ENCODE assay signal across 22 mouse cellular contexts in genomic region chr5:23756368-23756767, GRCm38 (mm10). TPM values are rescaled to one million over a fixed set of nuclear protein-coding genes. Genes with fewer than 3 reads are reported as not detected.
DNase-seq lines count a peak whose midpoint lies in the region; ATAC-seq and TF ChIP-seq lines count a peak whose summit lies in the region.
"Had no signal": no experiment of that assay in that cellular context is flagged by ENCODE, and none has a peak within 500 bp of the region (broad histone marks: within the 10 kb centered on the region; RNA-seq: fewer than 3 reads in every experiment).

No protein-coding gene starts in this region.

- no peak overlapping the region for H3K4me3 ChIP-seq in forebrain, embryonic 11.5 days (ENCODE audit: low read depth, low read length)
- H3K4me3 ChIP-seq in forebrain, embryonic 15.5 days = no peak overlapping the region
- no peak overlapping the region for H3K4me3 ChIP-seq in lung, embryonic 14.5 days (ENCODE audit: low read depth, low read length)
- H3K4me3 ChIP-seq in ES-E14 (ENCODE audit: insufficient read depth in 1 of 2, low read depth in 1 of 2, low read length in 2 of 2, poor library complexity in 1 of 2, severe bottlenecking in 1 of 2) = no peak overlapping the region
- H3K4me3 ChIP-seq in hindbrain, embryonic 14.5 days (replicated peaks; ENCODE audit: low read length) = no peak overlapping the region
- no peak overlapping the region for H3K4me3 ChIP-seq in hindbrain, embryonic 10.5 days
- H3K4me3 ChIP-seq: heart, embryonic 13.5 days; liver, embryonic 15.5 days; midbrain, embryonic 13.5 days; neural tube, embryonic 12.5 days had no signal

- TF ChIP-seq CTCF in lung, embryonic 14.5 days (IDR thresholded peaks at IDR 0.05; ENCODE audit: low read depth) = peak; percentile 34; the same call in 1 of the 2 replicates

- WGBS in forebrain, embryonic 11.5 days = 94% methylated on average over 4 of the region's 4 CpGs
- 96% methylated on average over 4 of the region's 4 CpGs for WGBS in forebrain, embryonic 15.5 days
- 91% methylated on average over 4 of the region's 4 CpGs for WGBS in lung, embryonic 14.5 days
- WGBS in hindbrain, embryonic 14.5 days = 96% methylated on average over 4 of the region's 4 CpGs
- 92% methylated on average over 4 of the region's 4 CpGs for WGBS in hindbrain, embryonic 10.5 days

- H3K4me2 ChIP-seq in forebrain, embryonic 11.5 days (ENCODE audit: low read depth, low read length, severe bottlenecking) = no peak overlapping the region
- no peak overlapping the region for H3K4me2 ChIP-seq in forebrain, embryonic 15.5 days (replicated peaks)
- no peak overlapping the region for H3K4me2 ChIP-seq in lung, embryonic 14.5 days
- no peak overlapping the region for H3K4me2 ChIP-seq in hindbrain, embryonic 14.5 days (replicated peaks)
- H3K4me2 ChIP-seq: heart, embryonic 13.5 days; liver, embryonic 15.5 days; midbrain, embryonic 13.5 days; neural tube, embryonic 12.5 days had no signal

- H3K9me3 ChIP-seq in forebrain, embryonic 11.5 days (ENCODE audit: control insufficient read depth, low read length) = no peaks in the 10 kb centered on the region
- H3K9me3 ChIP-seq in forebrain, embryonic 15.5 days = no peaks in the 10 kb centered on the region
- H3K9me3 ChIP-seq in lung, embryonic 14.5 days (ENCODE audit: low read depth, low read length) = no peaks in the 10 kb centered on the region
- H3K9me3 ChIP-seq in ES-E14 (ENCODE audit: control insufficient read depth, insufficient read depth, low read depth, low read length) = no peaks in the 10 kb centered on the region
- H3K9me3 ChIP-seq in hindbrain, embryonic 14.5 days (ENCODE audit: control insufficient read depth, low read length) = no peaks in the 10 kb centered on the region
- H3K9me3 ChIP-seq in hindbrain, embryonic 10.5 days = no peaks in the 10 kb centered on the region
- H3K9me3 ChIP-seq: heart, embryonic 13.5 days; liver, embryonic 15.5 days; midbrain, embryonic 13.5 days; neural tube, embryonic 12.5 days had no signal

- no peaks in the 10 kb centered on the region for H3K27me3 ChIP-seq in forebrain, embryonic 11.5 days (ENCODE audit: control insufficient read depth, insufficient read depth, low read length)
- no peaks in the 10 kb centered on the region for H3K27me3 ChIP-seq in forebrain, embryonic 15.5 days
- H3K27me3 ChIP-seq in lung, embryonic 14.5 days (ENCODE audit: insufficient read depth, low read length) = no peaks in the 10 kb centered on the region
- no peaks in the 10 kb centered on the region for H3K27me3 ChIP-seq in hindbrain, embryonic 14.5 days (ENCODE audit: control insufficient read depth, insufficient read depth, low read length)
- no peaks in the 10 kb centered on the region for H3K27me3 ChIP-seq in hindbrain, embryonic 10.5 days (ENCODE audit: insufficient read depth, poor library complexity, severe bottlenecking)
- H3K27me3 ChIP-seq: heart, embryonic 13.5 days; liver, embryonic 15.5 days; midbrain, embryonic 13.5 days; neural tube, embryonic 12.5 days had no signal

- ATAC-seq in forebrain, embryonic 11.5 days (replicated peaks; ENCODE audit: low FRiP score) = no peak
- no peak for ATAC-seq in forebrain, embryonic 15.5 days (replicated peaks)
- no peak for ATAC-seq in lung, embryonic 14.5 days (ENCODE audit: insufficient read depth)
- ATAC-seq in megakaryocyte-erythroid progenitor cell, adult 5-6 weeks (replicated peaks; ENCODE audit: low FRiP score, low TSS enrichment, poor library complexity, severe bottlenecking) = 0 out of 2 replicates have a peak, but pooled peaks have one; percentile 43
- no peak for ATAC-seq in hindbrain, embryonic 14.5 days (ENCODE audit: low FRiP score)
- ATAC-seq: forebrain, embryonic 14.5 days; intestine, postnatal 0 days; lung, postnatal 0 days; midbrain, embryonic 13.5 days had no signal

- DNase-seq in forebrain, embryonic 11.5 days (ENCODE audit: low spot score) = peak; percentile 28
- no peak for DNase-seq in lung, embryonic 14.5 days
- no peak for DNase-seq in lung, postnatal 25 days (ENCODE audit: low spot score)
- no peak for DNase-seq in ES-E14 (ENCODE audit: low read depth, low spot score)
- no peak for DNase-seq in hindbrain, embryonic 14.5 days (ENCODE audit: low spot score)
- no peak for DNase-seq in hindbrain, embryonic 10.5 days (ENCODE audit: low spot score)
- DNase-seq: adrenal gland, postnatal 36 days; cerebellum, adult 9-10 months; gastrocnemius, postnatal 10 days; heart, adult 11 months; heart, postnatal 36 days; kidney, postnatal 25 days; thymus, postnatal 36 days had no signal

- in situ Hi-C loops in ES-E14 (cut with MboI; ENCODE audit: low sequenced_read_pairs in 2 of 2, unreplicated experiment in 2 of 2) = no loop called here

- H3K36me3 ChIP-seq in forebrain, embryonic 11.5 days (ENCODE audit: control insufficient read depth, insufficient read depth, low read length) = peaks cover 3% of the 10 kb centered on the region; the same call in 1 of the 2 replicates
- peaks cover 26% of the 10 kb centered on the region for H3K36me3 ChIP-seq in forebrain, embryonic 15.5 days
- peaks cover 40% of the 10 kb centered on the region for H3K36me3 ChIP-seq in lung, embryonic 14.5 days (ENCODE audit: insufficient read depth)
- peaks cover 15% of the 10 kb centered on the region for H3K36me3 ChIP-seq in ES-E14 (ENCODE audit: control insufficient read depth, insufficient read depth, low read length, poor library complexity, severe bottlenecking)
- peaks cover 31% of the 10 kb centered on the region for H3K36me3 ChIP-seq in hindbrain, embryonic 14.5 days (replicated peaks; ENCODE audit: control insufficient read depth, insufficient read depth)
- peaks cover 83% of the 10 kb centered on the region for H3K36me3 ChIP-seq in hindbrain, embryonic 10.5 days

- no peak overlapping the region for H3K27ac ChIP-seq in forebrain, embryonic 11.5 days (ENCODE audit: low read depth, low read length)
- no peak overlapping the region for H3K27ac ChIP-seq in forebrain, embryonic 15.5 days (replicated peaks)
- no peak overlapping the region for H3K27ac ChIP-seq in lung, embryonic 14.5 days (ENCODE audit: low read depth)
- peak overlapping the region; percentile 94 for H3K27ac ChIP-seq in ES-E14 (ENCODE audit: insufficient read depth, low read depth, low read length, poor library complexity, severe bottlenecking)
- no peak overlapping the region for H3K27ac ChIP-seq in hindbrain, embryonic 14.5 days
- H3K27ac ChIP-seq in hindbrain, embryonic 10.5 days = no peak overlapping the region
- H3K27ac ChIP-seq: heart, embryonic 13.5 days; liver, embryonic 15.5 days; midbrain, embryonic 13.5 days; neural tube, embryonic 12.5 days had no signal

- H3K9ac ChIP-seq in forebrain, embryonic 11.5 days (ENCODE audit: low read length) = no peak overlapping the region
- H3K9ac ChIP-seq in forebrain, embryonic 15.5 days (replicated peaks) = no peak overlapping the region
- no peak overlapping the region for H3K9ac ChIP-seq in lung, embryonic 14.5 days
- no peak overlapping the region for H3K9ac ChIP-seq in ES-E14 (ENCODE audit: insufficient read depth, low read depth, low read length, poor library complexity, severe bottlenecking)
- no peak overlapping the region for H3K9ac ChIP-seq in hindbrain, embryonic 14.5 days
- H3K9ac ChIP-seq: heart, embryonic 13.5 days; liver, embryonic 15.5 days; midbrain, embryonic 13.5 days; neural tube, embryonic 12.5 days had no signal

- H3K4me1 ChIP-seq in forebrain, embryonic 11.5 days (replicated peaks; ENCODE audit: control insufficient read depth, insufficient read depth, low read length) = no peaks in the 10 kb centered on the region
- no peaks in the 10 kb centered on the region for H3K4me1 ChIP-seq in forebrain, embryonic 15.5 days
- no peaks in the 10 kb centered on the region for H3K4me1 ChIP-seq in lung, embryonic 14.5 days (ENCODE audit: insufficient read depth)
- peaks cover 3 to 16% of the 10 kb centered on the region in 2 experiments; a peak in 2 of 4 replicates for H3K4me1 ChIP-seq in ES-E14 (ENCODE audit: control insufficient read depth in 2 of 2, insufficient read depth in 2 of 2, low read length in 2 of 2, poor library complexity in 1 of 2)
- H3K4me1 ChIP-seq in hindbrain, embryonic 14.5 days (replicated peaks; ENCODE audit: control insufficient read depth, insufficient read depth, low read length) = no peaks in the 10 kb centered on the region
- H3K4me1 ChIP-seq in hindbrain, embryonic 10.5 days (replicated peaks) = no peaks in the 10 kb centered on the region
- H3K4me1 ChIP-seq: liver, embryonic 15.5 days; midbrain, embryonic 13.5 days; neural tube, embryonic 12.5 days had no signal

TF ChIP-seq in ES-E14, 5 proteins besides CTCF, POLR2A, EP300 and RAD21:
- TF ChIP-seq CHD2 (IDR thresholded peaks at IDR 0.05; ENCODE audit: low read depth, low read length) = no peak
- TF ChIP-seq HCFC1 (IDR thresholded peaks at IDR 0.05; ENCODE audit: borderline replicate concordance, insufficient read depth, low read length) = no peak
- no peak for TF ChIP-seq ZNF384 (IDR thresholded peaks at IDR 0.05; ENCODE audit: low read depth, low read length)
- no peak for TF ChIP-seq MAFK (IDR thresholded peaks at IDR 0.05; ENCODE audit: insufficient read depth, low read depth, low read length)
- no peak for TF ChIP-seq ZC3H11A (IDR thresholded peaks at IDR 0.05; ENCODE audit: borderline replicate concordance, low read depth, low read length)
TF ChIP-seq in ES-E14: peak in this region for 0.

RNA-seq across cellular contexts. Expression of gene Pus7, which starts 27.1 kb away (rescaled TPM):
- polyA plus RNA-seq in forebrain, embryonic 11.5 days (2014; fragmentation: Nextera tagmentation; extraction: Ambion mirVana) = 31.5 and 34.7 TPM in 2 replicates
- 19.3 and 20.5 TPM in 2 replicates for polyA plus RNA-seq in forebrain, embryonic 15.5 days (2015; fragmentation: Nextera tagmentation; extraction: Ambion mirVana)
- 34.1 and 37.2 TPM in 2 replicates for polyA plus RNA-seq in lung, embryonic 14.5 days (2014; fragmentation: Nextera tagmentation; extraction: Ambion mirVana)
- total RNA-seq in ES-E14 (2012; rRNA removed) = 26.5 and 33.2 TPM in 2 replicates
- total RNA-seq in megakaryocyte-erythroid progenitor cell, adult 5-6 weeks (2014; fragmentation: Nextera tagmentation) = 64.0 and 64.3 TPM in 2 replicates
- total RNA-seq in megakaryocyte-erythroid progenitor cell, adult 5-6 weeks (2017) = 84.8 and 88.0 TPM in 2 replicates
- 15.3 and 16.2 TPM in 2 replicates for polyA plus RNA-seq in hindbrain, embryonic 14.5 days (2014; fragmentation: Nextera tagmentation; extraction: Ambion mirVana)
- 23.1 and 35.9 TPM in 2 replicates for polyA plus RNA-seq in hindbrain, embryonic 10.5 days (2016; fragmentation: Nextera tagmentation; extraction: Ambion mirVana)

RNA-seq across cellular contexts. Expression of gene Rint1, which starts 31.1 kb away (rescaled TPM):
- polyA plus RNA-seq in forebrain, embryonic 11.5 days (2014; fragmentation: Nextera tagmentation; extraction: Ambion mirVana) = 26.6 and 31.2 TPM in 2 replicates
- polyA plus RNA-seq in forebrain, embryonic 15.5 days (2015; fragmentation: Nextera tagmentation; extraction: Ambion mirVana) = 28.4 and 30.4 TPM in 2 replicates
- 28.1 and 32.7 TPM in 2 replicates for polyA plus RNA-seq in lung, embryonic 14.5 days (2014; fragmentation: Nextera tagmentation; extraction: Ambion mirVana)
- total RNA-seq in ES-E14 (2012; rRNA removed) = 11.7 and 12.0 TPM in 2 replicates
- total RNA-seq in megakaryocyte-erythroid progenitor cell, adult 5-6 weeks (2014; fragmentation: Nextera tagmentation) = 60.8 and 62.7 TPM in 2 replicates
- 33.6 and 37.5 TPM in 2 replicates for total RNA-seq in megakaryocyte-erythroid progenitor cell, adult 5-6 weeks (2017)
- 25.8 and 28.8 TPM in 2 replicates for polyA plus RNA-seq in hindbrain, embryonic 14.5 days (2014; fragmentation: Nextera tagmentation; extraction: Ambion mirVana)
- polyA plus RNA-seq in hindbrain, embryonic 10.5 days (2016; fragmentation: Nextera tagmentation; extraction: Ambion mirVana) = 33.0 and 37.4 TPM in 2 replicates
